Mouse (Mus musculus): ENCODE measurements at regions not wholly inside any gene's neighbourhood (a gene's known extent, or its start where the extent isn't known, plus 50 kb on each side); places are given as distances from the start of the nearest gene placed in this dataset.
"Not testable (repeated sequence)": the region's sequence is repeated elsewhere in the genome, so short reads cannot be mapped to it uniquely, and the experiment has no call there.

- no peak for DNase-seq
Observed at GRCm38 (mm10) chr3:82290373-82290772, 67.5 kb upstream of the Map9 start.

DNA sequence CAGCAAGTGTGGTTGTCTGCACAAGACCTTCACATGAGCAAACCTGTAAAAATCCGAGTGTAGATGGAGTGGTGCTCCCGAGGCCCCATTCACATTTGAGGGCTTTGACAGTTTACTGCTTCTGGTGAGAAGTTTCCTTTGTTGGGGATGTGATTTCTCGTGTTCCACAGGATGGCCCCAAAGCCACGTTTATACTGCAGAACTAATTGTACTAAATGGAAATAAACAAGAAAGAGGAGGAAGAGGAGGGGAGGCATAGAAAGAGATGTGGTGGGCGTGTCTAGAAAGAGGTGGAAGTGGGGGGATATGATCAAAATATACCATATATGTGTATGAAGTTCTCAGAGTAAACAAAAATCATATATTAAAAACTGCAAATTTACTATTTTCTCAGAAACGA is 68.8 kb upstream of the Map9 start:
- no peak for DNase-seq

DNA sequence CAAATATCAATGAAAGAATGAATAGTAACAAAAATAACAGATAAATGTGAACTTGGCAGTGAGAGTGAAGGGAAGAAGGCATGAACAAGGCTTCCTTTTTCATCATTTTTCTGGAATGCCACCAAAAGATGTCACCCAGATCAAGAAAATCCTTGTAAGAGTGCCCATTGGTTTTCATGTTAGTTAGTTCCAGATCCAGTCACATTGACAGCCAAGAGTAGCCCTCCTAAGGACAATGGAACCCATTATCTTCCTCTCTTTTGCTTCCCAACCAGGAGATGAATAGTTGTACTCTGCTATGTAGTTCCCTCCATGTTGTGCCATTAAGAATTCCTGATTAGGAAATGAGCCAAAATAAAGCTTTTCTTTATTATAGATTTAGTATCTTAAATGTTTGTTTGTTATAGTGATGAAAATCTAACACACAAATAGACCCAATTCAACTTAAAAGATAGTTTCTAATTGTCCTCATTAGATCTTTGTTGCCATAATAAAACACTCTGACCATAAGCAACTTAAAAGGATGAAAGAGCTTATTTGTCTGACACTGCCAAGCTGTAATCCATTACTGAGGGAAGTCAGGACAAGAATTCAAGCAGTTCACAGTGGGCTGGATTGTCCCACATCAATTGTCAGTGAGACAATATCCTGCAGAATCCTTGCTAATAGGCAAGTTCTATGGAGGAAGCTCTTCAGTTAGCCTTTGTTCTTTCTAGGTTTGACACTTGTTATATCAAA is 80.7 kb upstream of the Map9 start:
- DNase-seq = no peak

- no peak for DNase-seq
Observed at GRCm38 (mm10) chr3:82275822-82276203, 82.0 kb upstream of the Map9 start.

GRCm38 (mm10) chr3:82274945-82275821 is 82.7 kb upstream of the Map9 start:
- peak; percentile 70 for DNase-seq

DNA sequence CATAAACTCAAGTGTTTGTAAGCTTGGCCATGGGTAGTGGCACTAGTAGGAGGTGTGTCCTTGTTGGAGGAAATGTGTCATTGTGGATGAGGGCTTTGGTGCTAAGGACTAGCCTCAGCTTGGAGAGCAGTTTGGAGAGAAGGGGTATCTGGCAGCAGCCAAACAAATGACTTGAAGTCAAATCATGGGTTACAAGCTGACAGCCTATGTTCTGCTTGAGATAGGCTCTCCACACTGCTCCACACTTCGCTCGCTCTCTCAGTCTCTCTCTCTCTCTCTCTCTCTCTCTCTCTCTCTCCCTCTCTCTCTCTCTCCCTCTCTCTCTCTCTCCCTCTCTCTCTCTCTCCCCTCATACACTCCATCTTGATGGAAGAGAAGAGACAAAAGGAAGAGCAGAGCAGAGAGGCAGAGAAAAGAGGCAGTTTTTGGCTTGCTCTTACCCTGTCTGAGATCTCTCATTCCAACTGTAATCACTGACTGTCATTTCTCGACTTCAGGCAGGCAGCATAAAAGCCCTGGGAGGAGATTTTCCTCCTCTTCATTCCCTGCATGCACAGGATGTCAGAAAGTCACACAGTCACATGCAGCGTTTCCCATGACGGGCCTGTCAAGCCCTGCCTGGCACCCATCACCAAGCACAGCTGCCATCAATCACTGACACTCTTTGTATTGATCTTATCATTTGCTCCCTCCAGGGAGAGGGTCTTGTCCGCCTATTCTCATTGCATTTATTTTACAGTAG is 83.5 kb upstream of the Map9 start:
- peak; percentile 15 for DNase-seq

GRCm38 (mm10) chr3:82273511-82273910 is 84.3 kb upstream of the Map9 start:
- DNase-seq = not testable (repeated sequence)

GRCm38 (mm10) chr3:82271965-82272364 is 85.9 kb upstream of the Map9 start:
- DNase-seq = no peak

- no peak for DNase-seq
Observed at GRCm38 (mm10) chr3:82265941-82266340, 91.9 kb upstream of the Map9 start.

GRCm38 (mm10) chr3:82261976-82262375 is 95.9 kb upstream of the Map9 start:
- DNase-seq = no peak

- DNase-seq = no peak
Observed at GRCm38 (mm10) chr3:82259986-82260652, 97.7 kb upstream of the Map9 start.

DNA sequence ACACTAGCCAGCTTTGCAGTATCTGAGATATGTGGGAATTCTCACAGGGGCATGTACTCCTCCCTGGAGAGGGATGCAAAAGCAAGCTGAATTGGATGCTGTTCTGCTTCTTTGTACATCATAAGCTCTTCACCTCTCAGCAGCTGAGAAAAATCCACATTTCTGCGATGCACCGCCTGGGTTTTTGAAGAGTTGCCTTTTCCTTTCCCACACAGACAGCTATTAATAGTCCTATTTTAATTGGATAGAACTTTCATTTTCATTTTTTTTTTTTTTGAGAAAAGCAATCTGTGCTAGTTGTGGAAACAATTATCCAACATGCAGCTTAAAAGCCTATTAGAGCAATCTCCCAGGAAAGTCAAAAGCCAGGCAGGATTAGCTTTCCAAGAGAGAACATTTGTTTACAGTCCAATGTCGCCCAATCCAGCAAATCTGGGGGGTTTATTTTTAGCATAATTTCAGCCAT is 105.2 kb upstream of the Gucy1a1 start:
- peak; percentile 74 for DNase-seq

DNA sequence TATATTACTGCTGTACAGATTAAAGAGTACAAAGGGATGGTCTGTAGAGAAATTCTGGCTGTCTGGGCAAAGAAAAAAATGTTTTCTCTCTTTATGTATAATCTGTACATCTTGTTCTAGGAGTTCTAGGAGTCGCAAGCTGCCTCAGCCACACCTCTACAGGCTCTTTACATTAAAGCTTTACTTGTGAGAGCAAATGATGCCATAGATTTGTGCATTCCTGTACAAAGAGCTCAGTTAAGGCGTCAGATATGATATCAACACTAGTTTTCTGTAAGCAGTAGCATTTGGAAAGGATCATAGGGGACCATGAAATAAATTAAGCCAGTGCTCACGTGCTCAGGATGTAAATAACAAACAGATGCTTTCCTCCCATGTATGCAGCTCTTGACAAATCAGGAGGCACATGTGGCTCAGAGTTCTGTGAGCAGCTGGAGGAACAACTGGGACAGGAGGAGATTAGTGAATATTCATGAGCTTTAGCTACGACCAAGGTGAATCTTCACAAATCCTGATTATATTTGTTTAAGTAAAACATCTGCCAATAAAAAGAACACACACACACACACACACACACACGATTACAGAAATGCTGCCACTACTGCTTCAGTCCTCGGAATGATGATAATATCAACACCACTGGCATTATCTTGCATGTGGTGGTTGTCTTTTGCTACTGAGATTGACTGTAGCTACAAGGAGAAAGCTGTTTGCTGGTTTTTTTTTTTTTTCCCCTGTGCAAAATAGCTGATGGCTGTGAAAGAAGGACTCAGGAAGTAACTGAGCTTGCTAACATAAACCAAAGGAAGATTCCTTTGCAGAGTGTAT is 104.6 kb upstream of the Gucy1a1 start:
- DNase-seq = no peak

DNA sequence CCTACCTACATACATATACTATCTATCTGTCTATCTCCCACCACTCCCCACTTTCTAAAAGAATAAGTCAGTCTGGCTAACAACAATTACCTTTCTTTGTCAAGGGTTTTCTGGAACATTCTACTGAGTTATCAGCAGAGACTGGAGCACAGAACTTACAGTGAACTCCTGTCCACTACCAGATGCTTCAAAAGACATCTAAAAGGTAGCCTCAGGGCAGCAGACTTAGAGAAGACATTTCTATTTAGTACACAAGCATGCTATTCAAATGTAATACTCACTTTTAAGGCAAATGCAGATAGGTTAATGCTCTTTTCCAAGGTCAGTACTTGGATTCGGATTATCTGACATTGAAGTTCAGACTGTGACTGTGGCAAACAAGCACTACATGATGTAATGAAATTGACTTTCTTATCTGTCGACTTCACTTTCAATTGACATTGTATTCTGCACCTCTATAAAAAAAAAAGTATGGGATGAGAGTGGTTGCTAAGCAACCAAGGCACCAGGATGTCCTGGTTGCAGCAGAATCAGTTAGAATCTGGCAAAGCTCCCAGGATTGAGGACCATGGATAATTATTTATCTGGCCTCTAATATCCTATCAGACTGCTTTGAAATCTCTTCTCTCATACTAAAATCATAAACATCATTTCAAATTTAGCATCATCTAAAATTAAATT is 90.9 kb upstream of the Gucy1a1 start:
- no peak for DNase-seq

GRCm38 (mm10) chr3:82234306-82234705 is 88.7 kb upstream of the Gucy1a1 start:
- DNase-seq = no peak

DNA sequence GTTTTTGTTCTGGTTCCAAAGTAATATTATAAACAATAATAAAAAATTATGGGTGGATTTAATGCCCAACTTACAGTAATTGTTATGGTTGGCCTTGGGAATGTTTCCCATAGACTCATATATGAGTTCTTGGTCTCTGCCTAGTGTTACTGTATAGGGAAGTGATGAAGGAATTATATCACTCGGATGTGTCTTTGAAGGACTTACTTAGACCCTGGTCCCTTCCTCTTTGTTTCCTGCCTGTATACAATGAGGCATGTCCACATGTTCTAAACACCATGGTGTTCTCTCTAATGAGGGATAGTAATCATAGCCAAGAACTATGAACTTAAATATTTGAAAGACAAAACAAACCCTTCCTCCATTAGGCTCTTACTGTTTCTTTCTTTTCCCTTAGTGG is 77.8 kb upstream of the Gucy1a1 start:
- DNase-seq = no peak

- no peak for DNase-seq
Observed at GRCm38 (mm10) chr3:82221924-82222323, 76.3 kb upstream of the Gucy1a1 start.

GRCm38 (mm10) chr3:82219192-82219885 is 73.8 kb upstream of the Gucy1a1 start:
- DNase-seq = not testable (repeated sequence)

DNA sequence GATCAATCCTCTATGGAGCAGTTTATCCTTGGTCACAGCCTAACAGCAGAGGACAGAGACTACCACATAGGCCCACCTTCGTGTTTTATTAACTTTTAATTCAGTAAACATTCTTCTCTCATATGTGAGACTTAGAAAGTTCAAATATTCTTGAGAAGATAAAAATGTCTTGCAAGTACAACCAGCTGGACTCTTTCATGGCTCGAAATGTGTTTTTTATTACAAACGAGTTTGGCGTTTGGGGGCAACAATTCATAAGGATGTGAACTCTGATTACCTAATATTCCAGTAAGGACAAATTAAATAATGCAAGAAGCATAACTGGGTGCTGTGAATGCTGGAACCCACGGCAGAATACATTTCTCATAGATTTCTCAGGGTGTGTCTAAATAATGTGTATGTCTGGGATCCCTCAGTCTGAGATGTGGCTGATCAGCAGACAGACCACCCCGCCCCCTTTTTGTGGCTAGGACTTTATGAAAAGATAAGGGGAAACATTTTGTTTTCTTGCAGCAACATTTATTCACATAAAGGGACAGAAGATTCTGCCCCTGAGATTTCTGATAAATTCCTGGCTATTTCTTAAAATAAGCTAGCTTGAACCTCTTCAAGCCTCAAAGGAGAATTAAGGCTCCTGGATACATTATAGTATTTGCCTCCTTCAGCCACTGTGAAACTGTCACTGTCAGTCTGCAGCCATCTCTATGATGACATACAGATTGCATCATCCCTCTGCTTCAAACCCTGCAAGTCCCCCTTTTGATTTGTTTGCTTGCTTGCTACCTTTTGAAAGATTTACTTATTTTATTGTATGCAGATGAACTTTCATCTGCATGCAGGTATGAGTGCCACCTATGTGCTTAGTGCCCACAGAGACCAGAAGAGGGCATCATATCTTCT is 69.2 kb upstream of the Gucy1a1 start:
- DNase-seq = no peak

All from right cerebral cortex, adult 18-20 months (tissue).